Mouse (Mus musculus) left cerebral cortex, adult 8-10 months (tissue): ENCODE measurements at regions not wholly inside any gene's neighbourhood (a gene's known extent, or its start where the extent isn't known, plus 50 kb on each side); places are given as distances from the start of the nearest gene placed in this dataset.

Source experiments
- DNase-seq, 2 experiments: peaks; one replicate each; pipeline ENCODE4 v3.0.0; 2022; ENCODE audit warnings: low spot score in 2 of 2

GRCm38 (mm10) chr2:137591551-137591950, 475.1 kb upstream of the Jag1 start:
- DNase-seq: no peak

GRCm38 (mm10) chr2:137581491-137581890, 465.0 kb upstream of the Jag1 start:
- no peak for DNase-seq

DNA sequence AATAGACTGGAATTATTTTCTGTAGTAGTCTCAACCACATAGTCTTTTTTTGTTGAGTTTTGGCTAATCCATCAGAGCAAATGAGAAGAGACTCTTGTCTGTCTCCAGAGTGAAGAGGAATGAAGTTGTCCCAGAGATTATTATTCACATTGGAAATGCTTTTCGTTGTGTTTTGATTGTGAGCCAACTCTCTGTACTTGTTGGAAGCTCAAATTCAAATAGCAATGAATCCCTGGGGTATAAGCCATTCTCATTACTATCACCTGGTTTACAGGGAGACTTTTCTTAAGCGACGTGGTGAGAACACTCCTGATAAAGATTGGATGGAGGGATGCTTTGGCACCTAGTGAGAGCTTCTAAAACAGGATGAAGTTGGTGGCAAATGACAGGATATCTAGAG, 459.3 kb upstream of the Jag1 start:
- DNase-seq: no peak

- DNase-seq: no peak
These were observed 458.5 kb upstream of the Jag1 start for GRCm38 (mm10) chr2:137574845-137575449.

GRCm38 (mm10) chr2:137571146-137571545, 454.7 kb upstream of the Jag1 start:
- DNase-seq: no peak

DNA sequence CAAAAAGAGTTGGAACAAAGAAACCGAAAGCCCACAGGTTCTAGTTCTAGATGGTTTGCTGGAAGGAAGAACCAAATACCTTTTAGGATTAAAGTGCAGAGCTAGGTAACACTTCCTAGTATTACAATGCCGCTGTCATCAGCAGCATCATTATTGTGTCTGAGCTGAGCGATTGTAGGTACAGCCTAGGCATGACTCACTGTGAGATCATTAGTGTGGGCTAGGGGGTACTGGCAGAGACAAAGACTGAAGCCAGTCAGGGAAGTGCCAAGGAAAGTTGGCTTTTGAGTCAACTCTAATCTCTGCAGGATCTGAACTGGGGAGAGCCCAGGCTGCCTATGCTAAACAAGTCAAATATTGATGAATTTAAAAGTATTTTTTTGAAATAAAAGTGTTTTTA, 450.2 kb upstream of the Jag1 start:
- DNase-seq: no peak

- DNase-seq: no peak
These were observed 447.7 kb upstream of the Jag1 start for GRCm38 (mm10) chr2:137564064-137564624.

GRCm38 (mm10) chr2:137560366-137560765, 443.9 kb upstream of the Jag1 start:
- DNase-seq: no peak

DNA sequence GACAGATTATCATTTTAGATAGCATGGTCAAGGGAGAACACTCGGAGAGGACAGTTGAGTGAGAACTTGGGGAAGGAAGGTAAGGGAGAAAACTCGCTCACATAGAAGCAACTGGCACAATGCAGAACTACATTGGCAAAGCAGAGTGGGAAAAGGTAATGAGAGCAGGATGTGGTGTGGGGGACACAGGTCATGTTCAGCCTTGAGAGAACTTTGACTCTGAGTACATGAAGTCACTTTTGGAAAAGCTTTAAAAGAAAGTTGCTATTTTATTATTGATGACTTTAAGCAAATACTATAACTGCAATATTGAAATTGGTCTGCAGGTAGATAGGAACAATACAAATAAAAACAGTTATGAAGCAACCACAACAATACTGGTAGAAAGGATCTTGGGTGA, 437.4 kb upstream of the Jag1 start:
- no peak for DNase-seq

- no peak for DNase-seq
These were observed 420.1 kb upstream of the Jag1 start for GRCm38 (mm10) chr2:137536581-137536980.

DNA sequence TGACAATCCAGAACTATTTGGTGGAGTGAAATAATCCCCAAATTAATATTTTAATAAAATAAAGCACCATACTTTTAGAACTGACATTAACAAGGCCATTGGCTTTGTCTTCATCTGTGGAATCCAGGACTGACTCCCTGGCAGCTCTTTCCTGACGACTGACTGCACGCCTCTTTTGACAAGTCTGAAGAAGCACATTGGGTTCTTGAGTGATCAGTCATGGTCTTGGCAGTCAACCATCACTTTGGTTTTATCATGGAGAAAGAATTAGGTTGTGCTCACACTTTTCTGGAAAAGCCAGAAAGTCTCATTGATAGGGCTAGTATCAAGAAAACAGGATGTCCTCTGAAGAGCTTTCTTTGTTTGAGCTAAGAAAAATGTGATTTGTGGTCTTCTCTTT, 399.8 kb upstream of the Jag1 start:
- no peak for DNase-seq

DNA sequence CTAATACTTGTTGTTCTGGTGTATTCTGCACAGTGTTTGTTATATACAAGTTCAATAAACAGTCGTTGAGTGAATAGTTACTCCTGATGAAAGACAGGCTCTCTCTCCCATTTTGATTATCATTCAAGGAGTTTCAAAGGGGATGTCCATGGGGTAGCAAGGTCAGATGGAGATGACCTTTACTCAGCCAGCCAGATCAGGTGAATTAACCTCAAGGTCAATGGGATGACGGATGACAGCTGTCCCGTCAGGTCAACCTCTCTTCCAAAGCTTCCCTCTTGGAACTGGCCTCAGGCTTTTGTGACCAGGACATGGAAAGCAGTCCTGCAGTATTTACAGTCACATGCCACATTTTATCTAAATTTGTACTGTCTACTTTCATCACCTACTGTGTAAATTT, 398.6 kb upstream of the Jag1 start:
- no peak for DNase-seq

DNA sequence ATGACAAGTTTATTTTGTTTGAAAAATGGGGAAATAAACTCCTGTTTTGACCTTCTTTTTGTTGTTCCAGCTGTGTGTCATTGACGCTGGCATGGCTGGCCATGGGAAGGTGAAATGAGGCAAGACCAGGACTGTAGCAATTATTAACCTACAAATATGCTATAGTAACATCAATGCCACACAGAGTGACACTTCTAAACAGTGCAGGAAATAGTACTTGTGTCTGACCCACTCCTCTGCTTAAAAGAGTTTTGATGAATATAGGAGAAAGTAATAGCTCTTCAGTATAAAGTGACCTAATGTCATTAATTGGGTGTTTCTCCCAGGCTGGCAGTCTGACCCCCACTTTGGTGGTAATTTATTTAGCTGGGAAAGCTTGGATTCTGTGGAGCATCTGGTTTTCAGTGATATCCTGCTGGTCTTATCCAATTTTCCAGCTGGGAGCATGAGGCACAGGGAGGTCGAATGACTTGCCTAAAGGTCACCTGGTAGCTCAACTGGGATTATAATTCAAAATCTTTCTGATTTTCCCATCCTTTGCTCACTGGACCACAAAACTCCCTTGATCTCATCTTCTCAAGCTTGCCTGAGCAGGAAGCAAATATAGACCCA, 397.6 kb upstream of the Jag1 start:
- no peak for DNase-seq

- DNase-seq: no peak
These were observed 394.3 kb upstream of the Jag1 start for GRCm38 (mm10) chr2:137510671-137511235.

DNA sequence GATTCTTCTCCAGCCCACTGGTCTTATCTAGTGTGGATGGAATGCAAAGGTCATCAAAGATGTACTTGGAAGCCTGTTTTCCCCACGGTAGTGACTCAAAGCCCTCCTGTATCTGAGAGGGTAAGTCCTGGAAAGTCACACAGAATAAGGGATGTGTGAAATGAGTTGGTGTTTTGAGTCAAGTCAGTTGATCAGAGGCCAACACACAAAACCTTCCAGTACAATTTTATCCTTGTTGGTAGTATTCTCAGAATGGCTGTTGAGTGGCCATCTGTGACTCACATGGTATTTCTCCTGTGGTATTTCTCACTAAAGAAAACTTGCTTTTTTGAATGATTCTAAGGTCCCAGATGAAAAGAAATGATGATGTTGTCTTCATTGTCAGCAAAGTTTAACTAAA, 384.8 kb upstream of the Jag1 start:
- DNase-seq: no peak

DNA sequence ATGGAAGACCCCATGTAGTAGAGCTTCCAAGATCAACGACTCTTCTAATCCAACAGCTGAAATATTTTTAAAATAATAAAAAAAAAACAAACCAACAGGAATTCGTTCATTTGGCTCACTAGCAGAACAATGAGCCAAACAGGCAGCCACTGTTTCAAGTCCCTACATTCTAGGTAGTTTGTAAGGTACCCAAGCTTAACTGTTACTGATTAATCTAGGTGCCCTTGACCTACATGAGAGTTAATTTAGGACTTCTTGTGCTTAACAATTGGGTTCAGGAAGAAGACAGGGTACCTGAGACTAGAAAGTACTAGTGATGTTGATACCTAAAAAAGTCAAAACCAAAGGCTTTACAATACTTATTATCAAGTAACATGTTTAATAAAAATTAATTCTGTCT, 381.2 kb upstream of the Jag1 start:
- no peak for DNase-seq

- DNase-seq: no peak
These were observed 377.2 kb upstream of the Jag1 start for GRCm38 (mm10) chr2:137493600-137493999.

- no peak for DNase-seq
These were observed 372.8 kb upstream of the Jag1 start for GRCm38 (mm10) chr2:137489181-137489682.

GRCm38 (mm10) chr2:137468769-137469168, 352.3 kb upstream of the Jag1 start:
- no peak for DNase-seq

- no peak for DNase-seq
These were observed 340.8 kb upstream of the Jag1 start for GRCm38 (mm10) chr2:137457061-137457753.

GRCm38 (mm10) chr2:137456436-137456835, 340.0 kb upstream of the Jag1 start:
- DNase-seq: no peak

DNA sequence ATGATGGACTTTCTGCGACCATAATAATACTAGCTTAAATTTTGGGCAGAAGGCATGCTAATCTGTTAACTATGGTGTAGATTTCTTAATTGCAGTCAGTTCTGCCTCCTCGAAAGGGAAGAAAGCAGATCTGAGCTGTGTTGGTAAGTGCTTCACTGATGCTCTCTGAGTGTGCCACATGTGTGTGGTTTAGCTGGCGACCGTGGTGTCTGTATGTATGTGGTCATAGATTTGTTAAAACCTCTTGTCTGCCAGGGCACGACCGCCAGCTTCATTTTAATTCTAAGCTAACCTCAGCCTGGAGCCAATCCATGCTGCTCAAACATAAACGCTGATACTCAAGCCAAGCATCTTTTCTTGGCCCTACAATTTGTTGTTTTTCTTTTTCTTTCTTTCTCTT, 330.5 kb upstream of the Jag1 start:
- no peak for DNase-seq
